Mouse (Mus musculus) forebrain, embryonic 16.5 days (tissue): ENCODE measurements around the gene Ndufb4. TPM values are rescaled to one million over a fixed set of nuclear protein-coding genes. Genes with fewer than 3 reads are reported as not detected.
A peak's percentile ranks its signal among the peaks of the same experiment; 100 is the strongest.

Experiments
- ATAC-seq: fragments of 200-750 bp; cut with Nextera tagmentation; 2 replicates; pipeline ENCODE4 v1.8.0; 2017; ENCODE audit warnings: mild to moderate bottlenecking, moderate library complexity
- H3K27ac ChIP-seq: fragments of 300-500 bp; sonication (generic); 2 replicates; pipeline ENCODE4 v1.5.1; 2014; ENCODE audit warnings: low read length, control low read depth
- H3K27me3 ChIP-seq: fragments of 300-500 bp; sonication (generic); replicated peaks from 2 replicates; pipeline ENCODE4 v1.6.1; 2014; ENCODE audit warnings: low read length; ENCODE audit not compliant: control insufficient read depth, insufficient read depth
- H3K36me3 ChIP-seq: fragments of 300-500 bp; sonication (generic); 2 replicates; pipeline ENCODE4 v1.6.1; 2014; ENCODE audit not compliant: control insufficient read depth, insufficient read depth
- H3K4me1 ChIP-seq: fragments of 300-500 bp; sonication (generic); replicated peaks from 2 replicates; pipeline ENCODE4 v1.6.1; 2014; ENCODE audit warnings: low read length; ENCODE audit not compliant: control insufficient read depth, insufficient read depth
- H3K4me2 ChIP-seq: fragments of 300-500 bp; sonication (generic); 2 replicates; pipeline ENCODE4 v1.6.1; 2014; ENCODE audit warnings: mild to moderate bottlenecking, low read length, control low read depth
- H3K4me3 ChIP-seq: fragments of 300-500 bp; sonication (generic); replicated peaks from 2 replicates; pipeline ENCODE4 v1.5.1; 2014; ENCODE audit warnings: mild to moderate bottlenecking, low read length, control low read depth
- H3K9ac ChIP-seq: fragments of 300-500 bp; sonication (generic); replicated peaks from 2 replicates; pipeline ENCODE4 v1.6.1; 2014; ENCODE audit warnings: low read depth, low read length, control low read depth
- H3K9me3 ChIP-seq: fragments of 300-500 bp; sonication (generic); 2 replicates; pipeline ENCODE4 v1.6.1; 2016; ENCODE audit warnings: low read length; ENCODE audit not compliant: control insufficient read depth
- WGBS: fragments of 180-500 bp; shearing (Covaris S2); extraction: QIAGEN DNeasy Blood & Tissue Kit; methylation state at CpG from one replicate; pipeline ENCODE4 v1.1.7; 2014; 5-methylcytosine and 5-hydroxymethylcytosine counted together
- polyA plus RNA-seq: library from polyadenylated mRNA; unstranded; fragments of >200 nt; fragmentation: Nextera tagmentation; extraction: Ambion mirVana; gene quantifications from 2 replicates; pipeline ENCODE4 v1.2.1, GENCODE M21; 2015

The Ndufb4 gene
- polyA plus RNA-seq, 1 experiment from 2014 or later: 49.6 TPM

DNA sequence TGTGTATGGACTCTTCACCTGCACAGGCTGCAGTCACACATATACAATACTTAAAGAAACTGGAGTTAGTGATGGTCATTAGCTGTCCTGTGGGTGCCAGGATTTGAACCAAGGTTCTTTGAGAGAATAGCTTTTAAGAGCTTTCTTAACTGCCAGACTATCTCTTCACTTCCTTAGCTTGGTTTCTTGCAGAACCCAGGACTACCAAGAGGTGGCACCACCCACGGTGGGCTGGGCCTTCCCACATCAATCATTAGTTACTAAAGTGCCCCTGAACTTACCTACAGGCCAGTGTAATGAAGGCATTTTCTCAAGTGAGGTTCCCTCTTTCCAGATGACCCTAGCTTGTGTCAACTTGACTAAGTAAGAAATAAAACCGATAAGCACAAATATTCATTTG lies 33.9 kb upstream of the Ndufb4 start:
- no peak overlapping the region for H3K4me3 ChIP-seq
- no peak for ATAC-seq
- H3K4me2 ChIP-seq: no peak overlapping the region
- no peaks in the 10 kb centered on the region for H3K36me3 ChIP-seq
- no peaks in the 10 kb centered on the region for H3K27me3 ChIP-seq
- H3K4me1 ChIP-seq: peaks cover 24% of the 10 kb centered on the region
- H3K27ac ChIP-seq: no peak overlapping the region
- no peak overlapping the region for H3K9ac ChIP-seq
- H3K9me3 ChIP-seq: no peaks in the 10 kb centered on the region
- WGBS: 73% methylated on average over 2 of the region's 2 CpGs

- no peak overlapping the region for H3K9ac ChIP-seq
- H3K4me1 ChIP-seq: peaks cover 28% of the 10 kb centered on the region
- no peak overlapping the region for H3K4me2 ChIP-seq
- no peaks in the 10 kb centered on the region for H3K36me3 ChIP-seq
- WGBS: 77% methylated on average over 14 of the region's 14 CpGs
- no peak overlapping the region for H3K27ac ChIP-seq
- H3K27me3 ChIP-seq: no peaks in the 10 kb centered on the region
- H3K9me3 ChIP-seq: no peaks in the 10 kb centered on the region
- ATAC-seq: no peak
- no peak overlapping the region for H3K4me3 ChIP-seq
Measured at GRCm38 (mm10) chr16:37687301-37687980, 33.2 kb upstream of the Ndufb4 start.

- H3K27ac ChIP-seq: no peak overlapping the region
- peaks cover 28% of the 10 kb centered on the region for H3K4me1 ChIP-seq
- 82% methylated on average over 12 of the region's 12 CpGs for WGBS
Measured at GRCm38 (mm10) chr16:37686834-37687233, 32.6 kb upstream of the Ndufb4 start.

GRCm38 (mm10) chr16:37685946-37686600 lies 31.8 kb upstream of the Ndufb4 start:
- Histone ChIP-seq H3K36me3 (no peaks in the 10 kb centered on the region), H3K27me3 (no peaks in the 10 kb centered on the region), H3K9me3 (no peaks in the 10 kb centered on the region), H3K27ac (no peak overlapping the region), H3K4me2 (no peak overlapping the region), H3K4me3 (no peak overlapping the region), H3K9ac (no peak overlapping the region), H3K4me1 (peaks cover 28% of the 10 kb centered on the region)
- 40% methylated on average over 6 of the region's 6 CpGs for WGBS
- ATAC-seq: no peak

More at GRCm38 (mm10) chr16:37686834-37687233, 32.6 kb upstream of the Ndufb4 start:
- no peaks in the 10 kb centered on the region for H3K27me3 ChIP-seq
- H3K36me3 ChIP-seq: no peaks in the 10 kb centered on the region
- ATAC-seq: no peak
- H3K9ac ChIP-seq: no peak overlapping the region
- H3K4me2 ChIP-seq: no peak overlapping the region
- no peaks in the 10 kb centered on the region for H3K9me3 ChIP-seq
- H3K4me3 ChIP-seq: no peak overlapping the region

DNA sequence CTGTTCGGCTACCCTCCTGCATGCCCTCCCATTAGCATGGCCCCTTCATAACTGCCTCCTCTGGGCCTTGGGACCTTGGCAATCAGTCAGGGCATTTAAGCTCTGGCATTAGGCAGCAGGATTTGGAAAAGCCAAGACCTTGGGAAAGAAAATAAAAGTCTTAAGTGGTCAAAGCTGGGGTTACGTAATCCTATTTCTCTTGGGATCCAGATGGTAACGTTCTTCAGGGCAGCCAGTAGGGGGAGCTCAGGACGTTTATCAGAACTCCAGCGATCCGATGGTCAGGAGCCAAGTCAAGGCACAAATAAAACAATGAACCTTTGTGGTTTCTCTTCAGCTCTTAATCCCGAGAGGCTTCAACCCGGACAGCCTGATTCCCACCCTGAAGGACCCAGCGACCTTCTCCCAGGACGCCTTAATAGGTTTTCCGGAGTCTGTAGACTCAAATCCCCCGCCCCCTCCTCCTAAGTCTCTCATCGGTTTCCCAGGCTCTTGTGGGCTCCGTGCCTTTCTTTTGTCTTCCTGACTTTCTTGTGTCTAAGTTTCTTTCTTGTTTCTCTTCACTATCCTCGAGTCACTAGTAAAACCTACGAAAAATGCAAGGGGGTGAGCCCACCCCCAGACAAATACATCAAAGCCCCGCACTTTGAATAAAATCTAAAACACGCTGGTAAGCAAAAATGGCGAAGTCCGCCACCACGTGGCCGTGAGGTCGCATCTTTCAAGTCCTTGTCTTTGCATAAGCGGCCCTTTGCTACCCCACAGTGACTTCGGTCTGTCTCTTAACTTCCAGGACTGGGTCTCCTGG lies 30.6 kb upstream of the Ndufb4 start:
- 1% methylated on average over 25 of the region's 25 CpGs for WGBS
- peak; percentile 51 for ATAC-seq

DNA sequence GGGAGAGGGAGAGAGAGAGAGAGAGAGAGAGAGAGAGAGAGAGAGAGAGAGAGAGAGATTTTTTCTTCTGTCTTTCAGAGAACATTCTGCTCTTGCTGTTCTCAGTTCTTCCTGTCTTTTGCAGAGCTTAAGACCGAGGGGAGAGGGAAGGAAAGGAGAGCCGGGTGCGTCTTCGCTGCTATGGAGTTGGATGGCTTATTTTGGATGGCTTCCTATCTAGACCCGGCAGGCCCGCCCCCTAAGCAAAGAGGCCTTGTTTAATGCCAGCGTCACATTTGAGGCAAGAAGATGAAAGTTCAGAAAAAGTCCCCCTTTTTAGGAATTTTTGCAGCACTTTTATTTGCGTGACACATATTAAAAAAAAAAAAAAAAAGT lies 30.0 kb upstream of the Ndufb4 start:
- H3K27me3 ChIP-seq: no peaks in the 10 kb centered on the region
- peak overlapping the region; percentile 14 for H3K9ac ChIP-seq
- H3K9me3 ChIP-seq: no peaks in the 10 kb centered on the region
- H3K27ac ChIP-seq: peak overlapping the region; percentile 85
- peak; percentile 32 for ATAC-seq
- peak overlapping the region; percentile 48 for H3K4me3 ChIP-seq
- H3K36me3 ChIP-seq: no peaks in the 10 kb centered on the region
- H3K4me2 ChIP-seq: peak overlapping the region; percentile 71
- H3K4me1 ChIP-seq: peaks cover 28% of the 10 kb centered on the region
- WGBS: 8% methylated on average over 8 of the region's 8 CpGs

More for the DNA sequence above, 30.6 kb upstream of the Ndufb4 start:
- H3K36me3 ChIP-seq: no peaks in the 10 kb centered on the region
- H3K4me2 ChIP-seq: peak overlapping the region; percentile 71
- peak overlapping the region; percentile 48 for H3K4me3 ChIP-seq
- no peaks in the 10 kb centered on the region for H3K9me3 ChIP-seq
- H3K27ac ChIP-seq: peak overlapping the region; percentile 86
- H3K4me1 ChIP-seq: peaks cover 28% of the 10 kb centered on the region
- H3K9ac ChIP-seq: peak overlapping the region; percentile 70
- no peaks in the 10 kb centered on the region for H3K27me3 ChIP-seq

DNA sequence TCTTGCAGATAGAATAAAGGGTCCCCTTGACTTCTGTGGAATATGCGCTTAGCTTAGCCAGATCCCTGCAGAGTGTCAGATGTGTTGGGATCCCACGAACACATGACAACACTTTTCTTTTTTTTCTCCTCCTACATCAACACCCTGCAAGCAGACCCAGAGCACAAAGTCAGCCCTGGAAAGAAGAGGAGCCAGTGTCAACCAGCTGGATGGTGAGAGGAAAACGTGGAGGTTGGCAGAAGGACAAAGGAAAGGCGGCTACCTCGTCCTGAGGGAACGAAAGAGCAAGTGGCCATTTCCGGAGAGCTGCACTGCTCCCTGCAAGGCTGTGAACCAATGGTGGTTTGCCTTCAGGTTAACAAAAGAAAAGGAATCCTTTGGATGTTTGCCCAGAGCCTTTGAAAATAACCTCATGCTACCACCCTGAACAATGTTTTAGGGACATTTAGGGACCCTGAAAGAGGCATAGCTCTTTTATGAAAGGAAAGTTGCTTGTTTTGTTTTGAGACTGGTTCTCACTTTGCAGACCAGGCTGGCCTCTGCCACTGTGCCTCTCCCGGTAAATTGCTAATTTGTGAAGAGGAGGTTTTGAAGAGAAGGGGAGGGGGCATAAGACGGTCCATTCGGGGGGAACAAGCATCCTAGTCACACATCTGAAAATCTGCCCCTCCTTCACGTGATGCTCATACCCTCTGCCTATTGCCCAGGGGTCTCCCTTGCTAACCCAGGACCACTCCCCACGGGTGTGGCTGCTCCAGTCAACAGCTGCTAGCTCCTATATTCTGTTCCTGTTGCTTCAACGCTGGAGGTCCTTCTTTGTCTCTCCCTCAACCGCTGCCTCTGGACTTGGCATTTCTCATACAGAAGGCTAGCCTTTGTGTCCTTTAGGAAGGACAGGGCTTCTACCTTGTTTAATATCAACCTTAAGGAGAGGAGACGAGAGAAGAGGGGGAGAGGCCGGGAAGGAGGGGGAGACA lies 29.2 kb upstream of the Ndufb4 start:
- H3K4me3 ChIP-seq: peak overlapping the region; percentile 3
- peak overlapping the region; percentile 14 for H3K9ac ChIP-seq
- peak overlapping the region; percentile 71 for H3K4me2 ChIP-seq
- peak; percentile 29 for ATAC-seq
- H3K36me3 ChIP-seq: no peaks in the 10 kb centered on the region
- 4% methylated on average over 16 of the region's 16 CpGs for WGBS
- H3K9me3 ChIP-seq: no peaks in the 10 kb centered on the region
- H3K27ac ChIP-seq: peak overlapping the region; percentile 85
- H3K27me3 ChIP-seq: no peaks in the 10 kb centered on the region
- H3K4me1 ChIP-seq: peaks cover 28% of the 10 kb centered on the region

GRCm38 (mm10) chr16:37682309-37682975 lies 28.2 kb upstream of the Ndufb4 start:
- H3K27me3 ChIP-seq: no peaks in the 10 kb centered on the region
- H3K27ac ChIP-seq: peak overlapping the region; percentile 85
- peak; percentile 58 for ATAC-seq
- no peaks in the 10 kb centered on the region for H3K36me3 ChIP-seq
- H3K4me3 ChIP-seq: no peak overlapping the region
- no peaks in the 10 kb centered on the region for H3K9me3 ChIP-seq
- peaks cover 28% of the 10 kb centered on the region for H3K4me1 ChIP-seq
- no peak overlapping the region for H3K9ac ChIP-seq
- 44% methylated on average over 7 of the region's 7 CpGs for WGBS
- H3K4me2 ChIP-seq: no peak overlapping the region
